Mouse (Mus musculus) limb, embryonic 14.5 days (tissue): ENCODE results near the gene Cysrt1. TPM values are rescaled to one million over a fixed set of nuclear protein-coding genes. Genes with fewer than 3 reads are reported as not detected.

Source experiments
- ATAC-seq: fragments of 200-750 bp; cut with Nextera tagmentation; 2 replicates; pipeline ENCODE4 v1.8.0; 2017; ENCODE audit warnings: low read depth, moderate number of reproducible peaks, moderate TSS enrichment; ENCODE audit not compliant: low FRiP score
- DNase-seq: peaks from one replicate; pipeline ENCODE4 v3.0.0-alpha.2; 2015; ENCODE audit warnings: low spot score
- H3K27ac ChIP-seq: fragments of 300-500 bp; sonication (generic); replicated peaks from 2 replicates; pipeline ENCODE4 v1.5.1; 2014; ENCODE audit warnings: low read depth, mild to moderate bottlenecking, low read length, moderate library complexity, mixed read lengths
- H3K27me3 ChIP-seq: fragments of 300-500 bp; sonication (generic); 2 replicates; pipeline ENCODE4 v1.6.1; 2014; ENCODE audit warnings: low read length, mixed read lengths; ENCODE audit not compliant: control insufficient read depth, insufficient read depth
- H3K36me3 ChIP-seq: fragments of 300-500 bp; sonication (generic); 2 replicates; pipeline ENCODE4 v1.6.1; 2014; ENCODE audit warnings: mild to moderate bottlenecking, low read length, moderate library complexity, mixed read lengths; ENCODE audit not compliant: control insufficient read depth, insufficient read depth
- H3K4me1 ChIP-seq: fragments of 300-500 bp; sonication (generic); 2 replicates; pipeline ENCODE4 v1.6.1; 2014; ENCODE audit warnings: antibody characterized with exemption, low read length, mixed read lengths; ENCODE audit not compliant: control insufficient read depth, insufficient read depth
- H3K4me2 ChIP-seq: fragments of 300-500 bp; sonication (generic); replicated peaks from 2 replicates; pipeline ENCODE4 v1.6.1; 2014; ENCODE audit warnings: low read depth, mild to moderate bottlenecking, low read length, moderate library complexity; ENCODE audit not compliant: severe bottlenecking
- H3K4me3 ChIP-seq: fragments of 300-500 bp; sonication (generic); replicated peaks from 2 replicates; pipeline ENCODE4 v1.5.1; 2014; ENCODE audit warnings: low read length
- H3K9ac ChIP-seq: fragments of 300-500 bp; sonication (generic); 2 replicates; pipeline ENCODE4 v1.6.1; 2014; ENCODE audit warnings: mild to moderate bottlenecking, low read depth, low read length, moderate library complexity; ENCODE audit not compliant: severe bottlenecking
- H3K9me3 ChIP-seq: fragments of 300-500 bp; sonication (generic); 2 replicates; pipeline ENCODE4 v1.6.1; 2016; ENCODE audit warnings: low read length; ENCODE audit not compliant: control insufficient read depth
- POLR2A ChIP-seq: fragments of 200-500 bp; IDR thresholded peaks from 2 replicates; pipeline ENCODE4 v1.8.0; 2012; ENCODE audit warnings: inconsistent platforms, mild to moderate bottlenecking, moderate library complexity, borderline replicate concordance; ENCODE audit not compliant: insufficient read depth, insufficient read length; ENCODE audit errors: extremely low read depth
- WGBS: fragments of 180-500 bp; shearing (Covaris S2); extraction: QIAGEN DNeasy Blood & Tissue Kit; methylation state at CpG from one replicate; pipeline ENCODE4 v1.1.7; 2014; 5-methylcytosine and 5-hydroxymethylcytosine counted together
- polyA plus RNA-seq, 2 experiments: library from polyadenylated mRNA; depleted of rRNA in 1 of 2; stranded (reverse) in 1 of 2; unstranded in 1 of 2; fragments of >200 nt; fragmentation: Nextera tagmentation in 1 of 2; extraction: Ambion mirVana in 1 of 2; gene quantifications; 2 replicates each; pipeline versions ENCODE4 v1.2.1 to v1.2.3; 2012 to 2014

The Cysrt1 gene
- polyA plus RNA-seq, 2 experiments, result 1.5 to 7.6 TPM

GRCm38 (mm10) chr2:25288734-25289345 lies 46.6 kb upstream of the Cysrt1 start:
- H3K27ac ChIP-seq, result no peak overlapping the region
- no peak overlapping the region for H3K4me3 ChIP-seq
- peaks cover 3% of the 10 kb centered on the region; the same call in 1 of the 2 replicates for H3K4me1 ChIP-seq
- H3K27me3 ChIP-seq, result peaks cover 58% of the 10 kb centered on the region
- H3K9me3 ChIP-seq, result no peaks in the 10 kb centered on the region
- H3K36me3 ChIP-seq, result peaks cover 24% of the 10 kb centered on the region
- ATAC-seq, result no peak
- 78% methylated on average over 7 of the region's 7 CpGs for WGBS
- no peak for DNase-seq
- H3K4me2 ChIP-seq, result no peak overlapping the region
- no peak overlapping the region for H3K9ac ChIP-seq
- no peak for TF ChIP-seq POLR2A

GRCm38 (mm10) chr2:25287927-25288649 lies 45.8 kb upstream of the Cysrt1 start, which contains the start of gene Tmem210:
Gene Tmem210, plus strand, starts transcription at chr2:25288145.
- no peak for ATAC-seq
- Histone ChIP-seq H3K4me3 (no peak within 1 kb of the TSS), H3K36me3 (peaks cover 31% of the 10 kb centered on the region), H3K9ac (no peak within 1 kb of the TSS), H3K9me3 (no peaks in the 10 kb centered on the region), H3K27ac (no peak within 1 kb of the TSS), H3K4me1 (peaks cover 3% of the 10 kb centered on the region; the same call in 1 of the 2 replicates), H3K27me3 (peaks cover 55% of the 10 kb centered on the region), H3K4me2 (no peak within 1 kb of the TSS)
- TF ChIP-seq POLR2A, result no peak
- WGBS, result 82% methylated on average over 6 of the region's 6 CpGs
- DNase-seq, result no peak

- no peaks in the 10 kb centered on the region for H3K4me1 ChIP-seq
- no peak overlapping the region for H3K9ac ChIP-seq
- H3K4me3 ChIP-seq, result no peak overlapping the region
- no peak overlapping the region for H3K27ac ChIP-seq
- DNase-seq (peak; percentile 36), ATAC-seq (no peak)
- no peak overlapping the region for H3K4me2 ChIP-seq
- 54% methylated on average over 7 of the region's 7 CpGs for WGBS
- no peaks in the 10 kb centered on the region for H3K9me3 ChIP-seq
- peaks cover 44% of the 10 kb centered on the region for H3K27me3 ChIP-seq
- peaks cover 42% of the 10 kb centered on the region for H3K36me3 ChIP-seq
- no peak for TF ChIP-seq POLR2A
Measured at GRCm38 (mm10) chr2:25286837-25287636, 44.8 kb upstream of the Cysrt1 start.

- Histone ChIP-seq H3K36me3 (peaks cover 47% of the 10 kb centered on the region), H3K27me3 (peaks cover 37% of the 10 kb centered on the region)
Measured at GRCm38 (mm10) chr2:25286314-25286713, 44.1 kb upstream of the Cysrt1 start.

GRCm38 (mm10) chr2:25285551-25285950 lies 43.3 kb upstream of the Cysrt1 start:
- Histone ChIP-seq H3K4me3 (no peak overlapping the region), H3K9ac (no peak overlapping the region), H3K4me2 (no peak overlapping the region), H3K9me3 (no peaks in the 10 kb centered on the region), H3K27me3 (peaks cover 29% of the 10 kb centered on the region), H3K4me1 (no peaks in the 10 kb centered on the region), H3K36me3 (peaks cover 54% of the 10 kb centered on the region), H3K27ac (no peak overlapping the region)
- WGBS, result 80% methylated on average over 2 of the region's 2 CpGs
- DNase-seq (no peak), ATAC-seq (no peak)
- no peak for TF ChIP-seq POLR2A

More at GRCm38 (mm10) chr2:25286314-25286713, 44.1 kb upstream of the Cysrt1 start:
- Histone ChIP-seq H3K27ac (no peak overlapping the region), H3K9ac (no peak overlapping the region), H3K4me2 (no peak overlapping the region), H3K4me1 (no peaks in the 10 kb centered on the region), H3K4me3 (no peak overlapping the region), H3K9me3 (no peaks in the 10 kb centered on the region)
- 64% methylated on average over 1 of the region's 1 CpGs for WGBS
- DNase-seq (no peak), ATAC-seq (no peak)
- no peak for TF ChIP-seq POLR2A
